Mouse (Mus musculus) ES-Bruce4 (cell line): ENCODE results near the gene Epha3.

Experiments used
- CTCF ChIP-seq: IDR thresholded peaks from one replicate; pipeline ENCODE4 v1.8.1; 2011; ENCODE audit warnings: low read depth, low read length
- EP300 ChIP-seq: IDR thresholded peaks from 2 replicates; pipeline ENCODE4 v1.6.1; 2011; ENCODE audit warnings: low read depth, low read length; ENCODE audit not compliant: insufficient read depth
- POLR2A ChIP-seq: IDR thresholded peaks from one replicate; pipeline ENCODE4 v1.8.1; 2011; ENCODE audit warnings: low read length; ENCODE audit not compliant: insufficient read depth

- TF ChIP-seq CTCF (no peak), EP300 (no peak), POLR2A (no peak)
Observed at GRCm38 (mm10) chr16:63794292-63794691, 69.7 kb downstream of the Epha3 start.
